Mouse (Mus musculus) layer of hippocampus, postnatal 25 days (tissue): ENCODE data around the gene Chd4. TPM values are rescaled to one million over a fixed set of nuclear protein-coding genes. Genes with fewer than 3 reads are reported as not detected.
"Not testable (repeated sequence)": the region's sequence is repeated elsewhere in the genome, so short reads cannot be mapped to it uniquely, and the experiment has no call there.

Source experiments
- DNase-seq, 2 experiments: peaks; one replicate each; pipeline ENCODE4 v3.0.0; 2022; ENCODE audit warnings: mixed read lengths in 2 of 2, low spot score in 1 of 2; ENCODE audit errors: extremely low spot score in 1 of 2
- total RNA-seq, 2 experiments: library from RNA; stranded (reverse); gene quantifications; 2 replicates each; pipeline ENCODE4 v1.2.3; 2021

Chd4 gene
- total RNA-seq, 2 experiments from 2014 or later: 153 to 194 TPM

- no peak for DNase-seq
Measured at GRCm38 (mm10) chr6:125156903-125157614, 61.3 kb downstream of the Chd4 start.

GRCm38 (mm10) chr6:125158944-125159492 lies 63.2 kb downstream of the Chd4 start:
- DNase-seq: no peak

- no peak for DNase-seq
Measured at GRCm38 (mm10) chr6:125159773-125160557, 64.2 kb downstream of the Chd4 start.

- DNase-seq: no peak
Measured at GRCm38 (mm10) chr6:125160558-125160853, 64.7 kb downstream of the Chd4 start.

- peak in 1 of 2 experiments; percentile 45 for DNase-seq
Measured at GRCm38 (mm10) chr6:125160854-125161760, 65.3 kb downstream of the Chd4 start.

- peak in 1 of 2 experiments; percentile 72 for DNase-seq
Measured at GRCm38 (mm10) chr6:125161971-125162370, 66.2 kb downstream of the Chd4 start.

- DNase-seq: not testable (repeated sequence)
Measured at GRCm38 (mm10) chr6:125162615-125163305, 67.0 kb downstream of the Chd4 start.

- DNase-seq: peak in 1 of 2 experiments; percentile 22
Measured at GRCm38 (mm10) chr6:125163801-125164657, 68.2 kb downstream of the Chd4 start.

GRCm38 (mm10) chr6:125164672-125165327 lies 69.0 kb downstream of the Chd4 start:
- DNase-seq: peak in 1 of 2 experiments; percentile 35

- DNase-seq: peak; percentile 92 to 96
Measured at GRCm38 (mm10) chr6:125165328-125165891, 69.6 kb downstream of the Chd4 start.

GRCm38 (mm10) chr6:125166051-125166751 lies 70.4 kb downstream of the Chd4 start, which contains the start of gene Gapdh:
Gapdh (minus strand) TSS chr6:125166467.
- DNase-seq: peak in 1 of 2 experiments; percentile 18

- peak in 1 of 2 experiments; percentile 41 for DNase-seq
Measured at GRCm38 (mm10) chr6:125166861-125167650, 71.3 kb downstream of the Chd4 start.

GRCm38 (mm10) chr6:125168086-125168485 lies 72.3 kb downstream of the Chd4 start:
- DNase-seq: no peak

GRCm38 (mm10) chr6:125170194-125170593 lies 74.4 kb downstream of the Chd4 start:
- no peak for DNase-seq

GRCm38 (mm10) chr6:125172474-125172873 lies 76.7 kb downstream of the Chd4 start:
- DNase-seq: no peak

GRCm38 (mm10) chr6:125173256-125173655 lies 77.5 kb downstream of the Chd4 start:
- DNase-seq: no peak

GRCm38 (mm10) chr6:125175469-125175868 lies 79.7 kb downstream of the Chd4 start:
- DNase-seq: no peak
